Mouse (Mus musculus): ENCODE results near the gene Stk17b. TPM values are rescaled to one million over a fixed set of nuclear protein-coding genes. Genes with fewer than 3 reads are reported as not detected.

Gene Stk17b
- polyA plus RNA-seq, 1 experiment from 2014 or later, result 9.0 TPM

DNA sequence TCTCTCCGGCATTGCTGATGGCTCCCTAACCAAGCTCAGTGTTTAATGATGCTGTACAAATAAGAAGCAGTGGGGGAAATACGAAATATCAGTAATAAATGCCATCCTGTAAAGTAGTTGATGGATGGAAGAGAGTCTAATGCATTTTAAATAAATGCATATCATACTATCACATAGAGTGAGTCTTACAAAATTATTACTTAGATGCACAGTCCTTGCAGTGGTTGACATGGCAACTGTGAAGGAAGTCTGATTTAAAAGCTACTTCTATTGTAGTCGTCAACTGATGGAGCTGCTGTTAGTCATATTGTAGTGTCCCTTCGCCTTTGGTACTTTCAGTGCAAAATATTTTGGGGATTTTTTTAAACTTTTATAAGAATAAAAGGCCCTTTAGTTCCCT lies 26.9 kb upstream of the Stk17b start:
- H3K4me1 ChIP-seq, result no peaks in the 10 kb centered on the region
- H3K9me3 ChIP-seq (replicated peaks), result no peaks in the 10 kb centered on the region
- H3K9ac ChIP-seq, result no peak overlapping the region
- no peak overlapping the region for H3K4me2 ChIP-seq
- 83% methylated on average over 4 of the region's 4 CpGs for whole genome bisulfite sequencing
- no peaks in the 10 kb centered on the region for H3K27me3 ChIP-seq
- no peaks in the 10 kb centered on the region; the same call in 1 of the 2 replicates for H3K36me3 ChIP-seq (ENCODE audit: poor library complexity, severe bottlenecking)
- no peak overlapping the region for H3K27ac ChIP-seq
- H3K4me3 ChIP-seq, result no peak overlapping the region
- no peak for ATAC-seq

DNA sequence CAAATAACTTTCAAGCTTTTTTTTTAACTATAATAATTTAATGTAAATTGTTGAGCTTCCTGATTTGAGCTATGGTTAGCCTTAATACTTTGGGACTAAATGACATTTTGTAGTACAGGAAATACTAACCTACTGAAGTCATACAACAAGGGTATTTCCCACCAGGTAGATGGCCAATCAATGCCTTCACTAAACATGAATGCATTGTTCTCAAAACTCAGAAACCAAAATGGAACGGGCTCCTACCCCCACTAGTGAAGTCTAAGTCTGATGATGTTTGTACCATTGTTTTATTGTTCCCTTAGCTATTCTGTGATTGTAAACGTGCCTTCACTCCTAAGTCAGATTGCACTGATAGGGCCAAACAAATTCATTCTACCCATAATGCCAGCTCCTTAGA lies 23.2 kb upstream of the Stk17b start:
- H3K27ac ChIP-seq, result no peak overlapping the region
- WGBS, result 75% methylated on average over 2 of the region's 2 CpGs

DNA sequence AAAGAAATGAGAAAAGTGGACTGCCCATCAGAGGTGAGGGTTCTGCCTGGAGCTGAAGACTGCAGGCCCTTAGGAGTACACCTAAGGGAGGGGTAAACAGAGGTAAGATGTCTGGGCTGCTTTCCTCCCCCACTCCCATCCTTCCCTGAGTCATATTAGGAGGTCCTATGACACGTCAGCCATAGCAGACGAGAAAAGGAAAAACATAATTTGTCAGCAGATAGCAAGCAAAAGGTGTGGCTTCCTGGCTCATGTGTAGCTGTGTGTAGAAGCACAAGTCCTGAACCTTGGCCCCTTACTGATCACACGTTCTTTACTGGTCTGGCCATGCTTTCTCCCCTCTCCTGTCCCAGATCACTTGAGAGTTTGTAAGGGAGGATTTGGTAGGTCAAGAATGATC lies 12.8 kb upstream of the Stk17b start:
- Histone ChIP-seq H3K9ac (no peak overlapping the region), H3K27ac (no peak overlapping the region), H3K4me2 (no peak overlapping the region), H3K9me3 (replicated peaks) (no peaks in the 10 kb centered on the region), H3K36me3 (ENCODE audit: poor library complexity, severe bottlenecking) (no peaks in the 10 kb centered on the region), H3K4me1 (no peaks in the 10 kb centered on the region), H3K4me3 (no peak overlapping the region), H3K27me3 (no peaks in the 10 kb centered on the region)
- WGBS, result 82% methylated on average over 3 of the region's 3 CpGs
- no peak for ATAC-seq

More for the DNA sequence above, 23.2 kb upstream of the Stk17b start:
- Histone ChIP-seq H3K36me3 (ENCODE audit: poor library complexity, severe bottlenecking) (no peaks in the 10 kb centered on the region; the same call in 1 of the 2 replicates), H3K4me3 (no peak overlapping the region), H3K9ac (no peak overlapping the region), H3K27me3 (no peaks in the 10 kb centered on the region), H3K9me3 (replicated peaks) (no peaks in the 10 kb centered on the region), H3K4me1 (no peaks in the 10 kb centered on the region), H3K4me2 (no peak overlapping the region)
- ATAC-seq, result no peak

DNA sequence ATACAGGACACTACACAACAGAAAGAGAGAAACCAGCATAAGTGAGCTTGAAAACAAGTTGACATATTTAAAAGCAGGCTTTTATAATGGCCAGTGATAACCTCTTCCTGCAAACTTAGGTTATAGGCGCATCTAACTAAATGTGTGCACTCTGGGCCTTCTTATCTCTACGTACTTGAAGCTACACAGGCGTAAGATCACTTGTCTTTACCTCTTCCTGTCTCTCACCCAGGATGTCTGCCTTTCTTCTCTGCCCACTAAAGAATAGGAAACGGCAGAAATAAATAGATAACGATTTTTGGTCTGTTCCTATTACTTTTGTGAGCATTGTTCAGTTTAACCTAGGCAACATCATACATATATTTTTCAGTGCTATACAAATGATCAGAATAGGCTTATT lies 12.1 kb upstream of the Stk17b start:
- no peaks in the 10 kb centered on the region for H3K9me3 ChIP-seq (replicated peaks)
- 88% methylated on average over 5 of the region's 5 CpGs for WGBS
- no peak overlapping the region for H3K4me3 ChIP-seq
- no peak overlapping the region for H3K4me2 ChIP-seq
- H3K4me1 ChIP-seq, result no peaks in the 10 kb centered on the region
- no peaks in the 10 kb centered on the region for H3K36me3 ChIP-seq (ENCODE audit: poor library complexity, severe bottlenecking)
- no peaks in the 10 kb centered on the region for H3K27me3 ChIP-seq
- H3K27ac ChIP-seq, result no peak overlapping the region
- ATAC-seq, result no peak
- no peak overlapping the region for H3K9ac ChIP-seq

DNA sequence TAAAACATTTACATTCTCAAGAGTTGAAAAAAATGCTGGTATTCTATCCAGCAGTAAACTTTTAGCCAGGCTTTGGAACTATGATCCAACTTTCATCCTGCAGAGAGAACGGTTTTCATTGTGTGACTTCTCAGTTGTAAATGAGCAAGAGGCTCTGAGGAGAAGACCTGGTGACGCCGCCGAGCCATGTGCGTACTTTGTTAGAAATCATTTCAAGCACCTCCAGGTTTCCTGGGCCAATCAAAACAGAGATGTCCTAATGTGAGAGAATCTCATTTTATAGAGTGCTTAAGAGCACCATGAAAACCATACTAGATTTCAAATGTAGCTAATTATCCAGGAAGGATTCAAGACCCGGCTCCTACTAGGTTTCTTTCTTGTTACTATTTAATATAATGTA lies 11.2 kb upstream of the Stk17b start:
- Histone ChIP-seq H3K27me3 (no peaks in the 10 kb centered on the region), H3K27ac (no peak overlapping the region), H3K9ac (no peak overlapping the region), H3K9me3 (replicated peaks) (no peaks in the 10 kb centered on the region), H3K36me3 (ENCODE audit: poor library complexity, severe bottlenecking) (no peaks in the 10 kb centered on the region), H3K4me3 (no peak overlapping the region), H3K4me2 (no peak overlapping the region), H3K4me1 (no peaks in the 10 kb centered on the region)
- ATAC-seq, result no peak
- 92% methylated on average over 6 of the region's 6 CpGs for WGBS

DNA sequence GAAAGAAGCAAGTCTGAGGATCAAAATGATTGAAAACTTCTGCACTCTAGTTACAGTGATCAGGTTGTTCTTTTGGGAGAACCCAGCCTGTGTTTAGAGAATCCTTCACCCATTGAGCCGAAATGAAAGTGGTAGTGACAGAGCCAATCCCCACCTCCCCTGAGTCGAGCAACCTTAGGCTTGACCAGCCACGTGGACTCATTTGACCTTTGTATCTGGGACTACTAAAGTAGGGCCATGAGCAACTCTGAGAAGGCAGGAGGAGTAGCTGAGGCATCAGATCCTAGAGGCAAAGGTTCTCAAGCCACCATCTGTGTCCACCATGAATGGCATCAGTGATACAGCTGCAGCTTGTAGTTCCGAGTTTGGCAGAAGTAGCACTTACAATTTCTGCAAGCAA lies 10.6 kb upstream of the Stk17b start:
- no peak overlapping the region for H3K4me3 ChIP-seq
- 78% methylated on average over 4 of the region's 4 CpGs for WGBS
- H3K9ac ChIP-seq, result no peak overlapping the region
- no peaks in the 10 kb centered on the region for H3K4me1 ChIP-seq
- no peaks in the 10 kb centered on the region for H3K9me3 ChIP-seq (replicated peaks)
- ATAC-seq, result no peak
- no peaks in the 10 kb centered on the region for H3K27me3 ChIP-seq
- no peak overlapping the region for H3K27ac ChIP-seq
- H3K36me3 ChIP-seq (ENCODE audit: poor library complexity, severe bottlenecking), result no peaks in the 10 kb centered on the region
- H3K4me2 ChIP-seq, result no peak overlapping the region

DNA sequence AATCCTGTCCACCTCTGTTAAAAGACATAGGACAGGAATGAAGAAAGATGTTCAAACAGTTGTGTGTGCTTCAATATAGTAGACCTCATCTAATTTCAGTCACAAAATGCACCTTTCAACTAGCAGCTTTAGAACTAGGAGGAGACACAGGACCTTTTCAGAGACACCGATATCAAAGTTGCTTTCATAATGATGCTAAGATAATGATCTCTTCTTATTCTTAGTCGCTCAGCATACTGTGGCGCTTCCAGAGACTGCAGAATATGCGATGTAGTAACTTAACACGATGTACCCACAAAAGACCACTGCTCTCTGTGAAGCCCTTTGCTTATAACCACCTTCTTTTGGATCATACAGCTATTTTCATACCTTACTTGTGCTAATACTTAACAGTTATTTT lies 10.1 kb upstream of the Stk17b start:
- Histone ChIP-seq H3K9me3 (replicated peaks) (no peaks in the 10 kb centered on the region), H3K27ac (no peak overlapping the region), H3K4me2 (no peak overlapping the region), H3K36me3 (ENCODE audit: poor library complexity, severe bottlenecking) (no peaks in the 10 kb centered on the region), H3K9ac (no peak overlapping the region), H3K27me3 (no peaks in the 10 kb centered on the region), H3K4me1 (no peaks in the 10 kb centered on the region), H3K4me3 (no peak overlapping the region)
- WGBS, result 92% methylated on average over 5 of the region's 5 CpGs
- ATAC-seq, result no peak

DNA sequence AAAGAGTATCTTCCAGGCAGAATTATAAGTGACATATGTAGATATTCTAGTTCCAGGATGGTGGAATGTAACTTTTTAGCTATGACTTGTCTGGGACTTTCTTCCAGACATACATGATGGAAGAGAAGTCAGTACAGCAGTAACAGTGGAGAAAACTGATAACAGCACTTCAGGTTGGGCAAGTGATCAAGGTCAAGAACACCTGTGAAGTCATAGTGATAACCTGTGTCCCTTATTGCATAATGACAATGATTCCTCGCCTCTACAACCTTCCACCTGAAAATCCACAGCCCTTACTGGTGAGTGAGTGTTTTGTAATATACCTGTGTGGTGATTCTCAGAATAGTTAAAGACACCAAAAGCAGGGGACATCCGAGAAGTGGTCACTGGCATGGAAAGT lies 9.3 kb upstream of the Stk17b start:
- no peaks in the 10 kb centered on the region for H3K36me3 ChIP-seq (ENCODE audit: poor library complexity, severe bottlenecking)
- H3K4me2 ChIP-seq, result no peak overlapping the region
- no peak for ATAC-seq
- H3K27ac ChIP-seq, result no peak overlapping the region
- 87% methylated on average over 2 of the region's 2 CpGs for WGBS
- H3K4me3 ChIP-seq, result no peak overlapping the region
- H3K27me3 ChIP-seq, result no peaks in the 10 kb centered on the region
- no peak overlapping the region for H3K9ac ChIP-seq
- no peaks in the 10 kb centered on the region for H3K9me3 ChIP-seq (replicated peaks)
- no peaks in the 10 kb centered on the region for H3K4me1 ChIP-seq

DNA sequence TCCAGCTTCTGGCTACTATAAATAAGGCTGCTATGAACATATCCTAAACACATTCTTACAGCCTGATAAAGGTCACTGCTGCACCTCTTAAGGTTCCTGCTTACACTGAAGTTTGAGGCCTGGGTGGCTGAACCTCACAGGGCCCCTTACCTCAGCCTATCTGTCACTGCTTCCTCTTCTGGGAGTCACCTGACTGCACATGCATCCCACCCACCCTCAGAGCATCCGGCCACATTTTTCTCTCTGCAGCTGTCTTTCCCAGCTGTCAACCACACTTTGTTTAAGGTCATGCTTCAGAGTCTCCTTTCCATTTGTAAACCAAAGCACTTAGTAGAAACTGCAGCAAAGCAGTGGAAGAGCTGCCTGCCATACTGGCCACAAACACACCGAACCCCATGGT lies 6.3 kb upstream of the Stk17b start:
- Histone ChIP-seq H3K36me3 (ENCODE audit: poor library complexity, severe bottlenecking) (no peaks in the 10 kb centered on the region), H3K27ac (no peak overlapping the region), H3K27me3 (no peaks in the 10 kb centered on the region), H3K4me3 (no peak overlapping the region), H3K4me1 (no peaks in the 10 kb centered on the region), H3K9me3 (replicated peaks) (no peaks in the 10 kb centered on the region), H3K9ac (no peak overlapping the region), H3K4me2 (no peak overlapping the region)
- 87% methylated on average over 2 of the region's 2 CpGs for WGBS
- no peak for ATAC-seq

DNA sequence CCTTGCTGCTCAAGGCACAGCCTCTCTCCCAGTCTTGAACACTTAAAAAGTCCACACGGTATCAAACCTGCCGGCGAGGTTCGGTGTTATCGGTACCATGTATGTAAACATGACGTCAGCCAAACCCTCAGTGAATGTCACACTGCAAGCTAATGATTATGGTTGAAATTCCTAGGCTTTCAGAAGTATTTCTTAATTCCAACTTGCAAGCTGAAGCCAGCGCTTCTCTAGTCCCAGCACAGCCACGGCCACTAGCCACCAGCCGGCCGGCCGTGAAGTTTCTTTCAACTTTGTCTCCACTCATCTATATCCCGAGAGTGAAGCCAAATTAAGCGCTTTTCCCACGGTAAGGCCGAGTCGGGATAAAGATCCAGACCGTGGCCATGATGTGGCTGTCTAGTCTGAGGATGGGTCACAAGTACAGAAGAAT lies 718 bp downstream of the Stk17b start:
- Histone ChIP-seq H3K4me1 (peaks cover 3% of the 10 kb centered on the region), H3K4me3 (peak overlapping the region; percentile 82), H3K4me2 (peak overlapping the region; percentile 76), H3K9me3 (replicated peaks) (no peaks in the 10 kb centered on the region), H3K27ac (no peak overlapping the region), H3K27me3 (no peaks in the 10 kb centered on the region), H3K36me3 (ENCODE audit: poor library complexity, severe bottlenecking) (no peaks in the 10 kb centered on the region), H3K9ac (peak overlapping the region; percentile 72)
- WGBS, result under 1% methylated on average over 17 of the region's 17 CpGs
- ATAC-seq, result peak; percentile 50; the same call in 1 of the 2 replicates

DNA sequence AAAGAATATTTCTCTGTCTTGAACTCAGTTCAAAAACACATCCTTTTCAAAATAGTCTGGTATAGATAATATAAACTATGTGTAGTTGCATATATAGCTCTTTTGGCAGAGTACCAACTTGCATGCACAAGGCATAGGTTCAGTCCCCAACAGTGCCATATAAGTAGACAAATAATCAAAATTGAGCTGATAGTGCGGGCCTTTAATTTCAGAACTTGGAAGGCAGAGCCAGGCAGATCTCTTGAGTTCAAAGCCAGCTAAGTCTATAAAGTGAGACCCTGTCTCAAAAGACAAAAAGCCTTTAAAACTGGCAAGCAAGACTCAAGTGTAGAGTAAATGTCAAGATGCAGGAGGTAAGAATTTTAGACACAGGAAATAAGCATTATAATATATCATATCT lies 2.1 kb downstream of the Stk17b start:
- H3K4me3 ChIP-seq, result no peak overlapping the region
- H3K27ac ChIP-seq, result no peak overlapping the region
- ATAC-seq, result no peak
- H3K9me3 ChIP-seq (replicated peaks), result no peaks in the 10 kb centered on the region
- H3K36me3 ChIP-seq (ENCODE audit: poor library complexity, severe bottlenecking), result no peaks in the 10 kb centered on the region
- WGBS, result 98% methylated on average over 1 of the region's 1 CpGs
- no peaks in the 10 kb centered on the region for H3K27me3 ChIP-seq
- peaks cover 3% of the 10 kb centered on the region for H3K4me1 ChIP-seq
- no peak overlapping the region for H3K4me2 ChIP-seq
- no peak overlapping the region for H3K9ac ChIP-seq

DNA sequence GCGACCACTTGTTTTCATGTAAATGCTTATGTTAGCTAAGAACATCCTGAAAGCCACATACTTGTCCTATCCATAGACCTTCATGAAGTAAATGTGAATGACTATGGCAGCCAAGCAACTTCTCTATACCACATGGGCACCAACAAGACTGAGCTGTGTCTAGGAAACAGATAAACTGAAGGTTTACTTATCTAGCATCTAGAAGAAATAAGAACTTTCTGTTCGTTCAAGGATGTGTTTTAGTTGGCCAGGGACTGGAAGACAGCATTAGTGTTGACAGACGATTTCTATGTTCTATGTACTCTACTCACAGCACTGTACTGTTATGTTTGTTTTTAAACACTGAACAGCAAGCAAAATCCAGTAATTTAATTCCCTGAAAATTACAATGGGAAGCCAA lies 2.9 kb downstream of the Stk17b start:
- 92% methylated on average over 3 of the region's 3 CpGs for WGBS
- no peaks in the 10 kb centered on the region for H3K9me3 ChIP-seq (replicated peaks)
- no peak overlapping the region for H3K4me3 ChIP-seq
- no peaks in the 10 kb centered on the region for H3K27me3 ChIP-seq
- ATAC-seq, result no peak
- H3K4me1 ChIP-seq, result peaks cover 3% of the 10 kb centered on the region
- H3K9ac ChIP-seq, result no peak overlapping the region
- H3K36me3 ChIP-seq (ENCODE audit: poor library complexity, severe bottlenecking), result no peaks in the 10 kb centered on the region
- no peak overlapping the region for H3K27ac ChIP-seq
- no peak overlapping the region for H3K4me2 ChIP-seq

DNA sequence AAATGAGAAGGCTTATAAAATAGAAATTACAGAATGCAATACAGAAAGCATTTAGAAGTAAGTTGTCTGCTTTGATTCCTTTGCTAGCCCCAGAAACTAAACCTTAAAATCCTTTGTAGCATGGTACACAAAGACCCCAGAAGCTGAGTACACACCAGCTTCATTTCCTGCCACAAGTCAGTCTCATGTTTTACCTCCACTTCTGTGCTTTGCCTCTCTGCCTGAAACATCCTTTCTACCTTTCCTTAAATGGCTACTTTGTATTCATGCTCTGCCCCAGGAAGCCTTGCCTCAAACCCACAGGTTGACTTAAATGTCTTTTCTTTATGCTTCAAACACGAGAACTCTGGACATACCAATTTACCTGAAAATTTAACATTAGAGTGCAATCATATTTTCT lies 3.7 kb downstream of the Stk17b start:
- H3K4me2 ChIP-seq, result no peak overlapping the region
- H3K27me3 ChIP-seq, result no peaks in the 10 kb centered on the region
- ATAC-seq, result no peak
- 80% methylated on average over 1 of the region's 1 CpGs for WGBS
- H3K4me1 ChIP-seq, result peaks cover 3% of the 10 kb centered on the region
- H3K27ac ChIP-seq, result no peak overlapping the region
- H3K9me3 ChIP-seq (replicated peaks), result no peaks in the 10 kb centered on the region
- no peak overlapping the region for H3K4me3 ChIP-seq
- H3K36me3 ChIP-seq (ENCODE audit: poor library complexity, severe bottlenecking), result no peaks in the 10 kb centered on the region
- no peak overlapping the region for H3K9ac ChIP-seq
